Mouse (Mus musculus): ENCODE results near the gene Crygn. TPM values are rescaled to one million over a fixed set of nuclear protein-coding genes. Genes with fewer than 3 reads are reported as not detected.

The Crygn gene
- polyA plus RNA-seq (2015; fragmentation: Nextera tagmentation; extraction: Ambion mirVana) = not detected in 2 replicates

GRCm38 (mm10) chr5:24757816-24758215, at the start of gene Crygn:
Gene Crygn, minus strand, starts transcription at chr5:24758008.
- Histone ChIP-seq H3K4me2 (no peak within 1 kb of the TSS), H3K9me3 (replicated peaks) (no peaks in the 10 kb centered on the region), H3K9ac (no peak within 1 kb of the TSS), H3K4me3 (replicated peaks) (no peak within 1 kb of the TSS), H3K36me3 (replicated peaks) (no peaks in the 10 kb centered on the region), H3K27ac (replicated peaks) (no peak within 1 kb of the TSS), H3K27me3 (peaks cover 16% of the 10 kb centered on the region), H3K4me1 (replicated peaks) (no peaks in the 10 kb centered on the region)
- ATAC-seq (ENCODE audit: insufficient read depth) = no peak
- 52% methylated on average over 18 of the region's 18 CpGs for WGBS (ENCODE audit: insufficient replicate concordance)

GRCm38 (mm10) chr5:24805222-24805621, 47.4 kb upstream of the Crygn start:
- WGBS (ENCODE audit: insufficient replicate concordance) = 72% methylated on average over 6 of the region's 6 CpGs
- Histone ChIP-seq H3K9ac (no peak overlapping the region), H3K9me3 (replicated peaks) (no peaks in the 10 kb centered on the region), H3K4me3 (replicated peaks) (no peak overlapping the region), H3K27ac (replicated peaks) (no peak overlapping the region), H3K27me3 (no peaks in the 10 kb centered on the region), H3K4me2 (no peak overlapping the region), H3K36me3 (replicated peaks) (peaks cover 80% of the 10 kb centered on the region), H3K4me1 (replicated peaks) (no peaks in the 10 kb centered on the region; the same call in 1 of the 2 replicates)
- no peak for ATAC-seq (ENCODE audit: insufficient read depth)

GRCm38 (mm10) chr5:24804661-24805060, 46.9 kb upstream of the Crygn start:
- no peaks in the 10 kb centered on the region for H3K9me3 ChIP-seq (replicated peaks)
- no peak overlapping the region for H3K4me2 ChIP-seq
- WGBS (ENCODE audit: insufficient replicate concordance) = 82% methylated on average over 8 of the region's 8 CpGs
- H3K4me3 ChIP-seq (replicated peaks) = no peak overlapping the region
- no peaks in the 10 kb centered on the region for H3K27me3 ChIP-seq
- H3K36me3 ChIP-seq (replicated peaks) = peaks cover 75% of the 10 kb centered on the region
- H3K9ac ChIP-seq = no peak overlapping the region
- H3K4me1 ChIP-seq (replicated peaks) = no peaks in the 10 kb centered on the region; the same call in 1 of the 2 replicates
- H3K27ac ChIP-seq (replicated peaks) = no peak overlapping the region
- ATAC-seq (ENCODE audit: insufficient read depth) = no peak

- no peak overlapping the region for H3K4me3 ChIP-seq (replicated peaks)
- H3K4me1 ChIP-seq (replicated peaks) = no peaks in the 10 kb centered on the region; the same call in 1 of the 2 replicates
- no peaks in the 10 kb centered on the region for H3K27me3 ChIP-seq
- H3K36me3 ChIP-seq (replicated peaks) = peaks cover 52% of the 10 kb centered on the region
- WGBS (ENCODE audit: insufficient replicate concordance) = 53% methylated on average over 6 of the region's 6 CpGs
- no peak overlapping the region for H3K9ac ChIP-seq
- no peaks in the 10 kb centered on the region for H3K9me3 ChIP-seq (replicated peaks)
- no peak overlapping the region for H3K27ac ChIP-seq (replicated peaks)
- no peak overlapping the region for H3K4me2 ChIP-seq
- ATAC-seq (ENCODE audit: insufficient read depth) = no peak
Measured at GRCm38 (mm10) chr5:24801841-24802624, 44.2 kb upstream of the Crygn start.

- no peaks in the 10 kb centered on the region; the same call in 1 of the 2 replicates for H3K4me1 ChIP-seq (replicated peaks)
- H3K9me3 ChIP-seq (replicated peaks) = no peaks in the 10 kb centered on the region
- H3K4me3 ChIP-seq (replicated peaks) = no peak overlapping the region
- H3K9ac ChIP-seq = no peak overlapping the region
- ATAC-seq (ENCODE audit: insufficient read depth) = no peak
- H3K27ac ChIP-seq (replicated peaks) = no peak overlapping the region
- no peak overlapping the region for H3K4me2 ChIP-seq
- H3K36me3 ChIP-seq (replicated peaks) = peaks cover 36% of the 10 kb centered on the region
- H3K27me3 ChIP-seq = no peaks in the 10 kb centered on the region
Measured at GRCm38 (mm10) chr5:24800416-24800815, 42.6 kb upstream of the Crygn start.

GRCm38 (mm10) chr5:24798639-24799038, 40.8 kb upstream of the Crygn start:
- H3K4me2 ChIP-seq = no peak overlapping the region
- 57% methylated on average over 10 of the region's 10 CpGs for WGBS (ENCODE audit: insufficient replicate concordance)

GRCm38 (mm10) chr5:24797858-24798257, 40.0 kb upstream of the Crygn start:
- peaks cover 12% of the 10 kb centered on the region for H3K36me3 ChIP-seq (replicated peaks)
- ATAC-seq (ENCODE audit: insufficient read depth) = no peak
- no peaks in the 10 kb centered on the region for H3K27me3 ChIP-seq
- no peak overlapping the region for H3K4me3 ChIP-seq (replicated peaks)
- no peak overlapping the region for H3K27ac ChIP-seq (replicated peaks)
- no peaks in the 10 kb centered on the region for H3K9me3 ChIP-seq (replicated peaks)
- H3K9ac ChIP-seq = no peak overlapping the region
- no peak overlapping the region for H3K4me2 ChIP-seq
- WGBS (ENCODE audit: insufficient replicate concordance) = 33% methylated on average over 7 of the region's 7 CpGs
- H3K4me1 ChIP-seq (replicated peaks) = no peaks in the 10 kb centered on the region; the same call in 1 of the 2 replicates

More at GRCm38 (mm10) chr5:24798639-24799038, 40.8 kb upstream of the Crygn start:
- Histone ChIP-seq H3K4me1 (replicated peaks) (no peaks in the 10 kb centered on the region; the same call in 1 of the 2 replicates), H3K9me3 (replicated peaks) (no peaks in the 10 kb centered on the region), H3K4me3 (replicated peaks) (no peak overlapping the region), H3K9ac (no peak overlapping the region), H3K27me3 (no peaks in the 10 kb centered on the region), H3K36me3 (replicated peaks) (peaks cover 18% of the 10 kb centered on the region), H3K27ac (replicated peaks) (no peak overlapping the region)
- ATAC-seq (ENCODE audit: insufficient read depth) = no peak

- no peak overlapping the region for H3K4me2 ChIP-seq
- H3K4me1 ChIP-seq (replicated peaks) = no peaks in the 10 kb centered on the region
- no peaks in the 10 kb centered on the region for H3K9me3 ChIP-seq (replicated peaks)
- no peaks in the 10 kb centered on the region for H3K36me3 ChIP-seq (replicated peaks)
- H3K9ac ChIP-seq = no peak overlapping the region
- no peaks in the 10 kb centered on the region for H3K27me3 ChIP-seq
- WGBS (ENCODE audit: insufficient replicate concordance) = 61% methylated on average over 7 of the region's 7 CpGs
- ATAC-seq (ENCODE audit: insufficient read depth) = no peak
- no peak overlapping the region for H3K27ac ChIP-seq (replicated peaks)
- H3K4me3 ChIP-seq (replicated peaks) = no peak overlapping the region
Measured at GRCm38 (mm10) chr5:24792961-24793360, 35.2 kb upstream of the Crygn start.

GRCm38 (mm10) chr5:24782957-24783356, 25.1 kb upstream of the Crygn start:
- no peaks in the 10 kb centered on the region for H3K9me3 ChIP-seq (replicated peaks)
- no peak for ATAC-seq (ENCODE audit: insufficient read depth)
- WGBS (ENCODE audit: insufficient replicate concordance) = 76% methylated on average over 4 of the region's 4 CpGs

GRCm38 (mm10) chr5:24781048-24781447, 23.2 kb upstream of the Crygn start:
- Histone ChIP-seq H3K27ac (replicated peaks) (no peak overlapping the region), H3K4me3 (replicated peaks) (no peak overlapping the region), H3K4me2 (no peak overlapping the region), H3K9me3 (replicated peaks) (no peaks in the 10 kb centered on the region), H3K4me1 (replicated peaks) (peaks cover 4% of the 10 kb centered on the region; the same call in 1 of the 2 replicates), H3K27me3 (peaks cover 13% of the 10 kb centered on the region), H3K36me3 (replicated peaks) (no peaks in the 10 kb centered on the region), H3K9ac (no peak overlapping the region)
- ATAC-seq (ENCODE audit: insufficient read depth) = no peak
- 30% methylated on average over 5 of the region's 5 CpGs for WGBS (ENCODE audit: insufficient replicate concordance)

More at GRCm38 (mm10) chr5:24782957-24783356, 25.1 kb upstream of the Crygn start:
- no peak overlapping the region for H3K9ac ChIP-seq
- peaks cover 13% of the 10 kb centered on the region for H3K27me3 ChIP-seq
- H3K4me2 ChIP-seq = no peak overlapping the region
- no peak overlapping the region for H3K4me3 ChIP-seq (replicated peaks)
- no peaks in the 10 kb centered on the region for H3K36me3 ChIP-seq (replicated peaks)
- H3K4me1 ChIP-seq (replicated peaks) = peaks cover 4% of the 10 kb centered on the region; the same call in 1 of the 2 replicates
- no peak overlapping the region for H3K27ac ChIP-seq (replicated peaks)

- Histone ChIP-seq H3K9me3 (replicated peaks) (no peaks in the 10 kb centered on the region), H3K4me1 (replicated peaks) (peaks cover 4% of the 10 kb centered on the region; the same call in 1 of the 2 replicates), H3K4me2 (no peak overlapping the region), H3K27ac (replicated peaks) (no peak overlapping the region), H3K4me3 (replicated peaks) (no peak overlapping the region), H3K9ac (no peak overlapping the region), H3K36me3 (replicated peaks) (no peaks in the 10 kb centered on the region), H3K27me3 (peaks cover 13% of the 10 kb centered on the region)
- WGBS (ENCODE audit: insufficient replicate concordance) = 33% methylated on average over 15 of the region's 15 CpGs
- ATAC-seq (ENCODE audit: insufficient read depth) = no peak
Measured at GRCm38 (mm10) chr5:24779881-24780512, 22.2 kb upstream of the Crygn start.

Measured in liver, embryonic 15.5 days (tissue).